Mouse (Mus musculus) midbrain, embryonic 11.5 days (tissue): ENCODE measurements around the gene Olfr126. TPM values are rescaled to one million over a fixed set of nuclear protein-coding genes. Genes with fewer than 3 reads are reported as not detected.

Experiments
- ATAC-seq: fragments of 200-750 bp; cut with Nextera tagmentation; 2 replicates; pipeline ENCODE4 v1.8.0; 2017; ENCODE audit warnings: moderate TSS enrichment, moderate library complexity; ENCODE audit not compliant: low FRiP score
- DNase-seq: peaks from one replicate; pipeline ENCODE4 v3.0.0; 2015; ENCODE audit warnings: low spot score; ENCODE audit errors: missing footprints
- H3K27ac ChIP-seq: fragments of 300-500 bp; sonication (generic); 2 replicates; pipeline ENCODE4 v1.5.1; 2014; ENCODE audit warnings: low read depth, low read length
- H3K27me3 ChIP-seq: fragments of 300-500 bp; sonication (generic); 2 replicates; pipeline ENCODE4 v1.6.1; 2014; ENCODE audit warnings: mild to moderate bottlenecking, low read length, moderate library complexity, mixed read lengths; ENCODE audit not compliant: control insufficient read depth, insufficient read depth
- H3K36me3 ChIP-seq: fragments of 300-500 bp; sonication (generic); 2 replicates; pipeline ENCODE4 v1.6.1; 2014; ENCODE audit warnings: mild to moderate bottlenecking, low read length, moderate library complexity, mixed read lengths; ENCODE audit not compliant: control insufficient read depth, insufficient read depth
- H3K4me1 ChIP-seq: fragments of 300-500 bp; sonication (generic); 2 replicates; pipeline ENCODE4 v1.6.1; 2014; ENCODE audit warnings: low read length; ENCODE audit not compliant: control insufficient read depth, insufficient read depth
- H3K4me2 ChIP-seq: fragments of 300-500 bp; sonication (generic); 2 replicates; pipeline ENCODE4 v1.6.1; 2014; ENCODE audit warnings: mild to moderate bottlenecking, moderate library complexity
- H3K4me3 ChIP-seq: fragments of 300-500 bp; sonication (generic); 2 replicates; pipeline ENCODE4 v1.5.1; 2014; ENCODE audit warnings: low read depth, low read length
- H3K9ac ChIP-seq: fragments of 300-500 bp; sonication (generic); 2 replicates; pipeline ENCODE4 v1.6.1; 2014; ENCODE audit warnings: low read length
- H3K9me3 ChIP-seq: fragments of 300-500 bp; sonication (generic); 2 replicates; pipeline ENCODE4 v1.6.1; 2016; ENCODE audit warnings: low read length; ENCODE audit not compliant: control insufficient read depth
- WGBS: fragments of 180-500 bp; shearing (Covaris S2); extraction: QIAGEN DNeasy Blood & Tissue Kit; methylation state at CpG from one replicate; pipeline ENCODE4 v1.1.7; 2014; 5-methylcytosine and 5-hydroxymethylcytosine counted together
- polyA plus RNA-seq: library from polyadenylated mRNA; unstranded; fragments of >200 nt; fragmentation: Nextera tagmentation; extraction: Ambion mirVana; gene quantifications from 2 replicates; pipeline ENCODE4 v1.2.1, GENCODE M21; 2014

Gene Olfr126
- not detected in 2 replicates for polyA plus RNA-seq

GRCm38 (mm10) chr17:37847183-37847582 is at the start of gene Olfr126:
Olfr126 (plus strand) TSS chr17:37847483.
- H3K9ac ChIP-seq, result no peak within 1 kb of the TSS
- no peaks in the 10 kb centered on the region for H3K4me1 ChIP-seq
- no peaks in the 10 kb centered on the region for H3K36me3 ChIP-seq
- no peak for DNase-seq
- no peaks in the 10 kb centered on the region for H3K27me3 ChIP-seq
- no peak for ATAC-seq
- no peak within 1 kb of the TSS for H3K27ac ChIP-seq
- no peaks in the 10 kb centered on the region for H3K9me3 ChIP-seq
- H3K4me3 ChIP-seq, result no peak within 1 kb of the TSS
- no peak within 1 kb of the TSS for H3K4me2 ChIP-seq

GRCm38 (mm10) chr17:37799588-37799987 is 47.7 kb upstream of the Olfr126 start, which contains the start of gene Olfr124:
Olfr124 (plus strand) TSS chr17:37799888.
- no peak within 1 kb of the TSS for H3K27ac ChIP-seq
- no peaks in the 10 kb centered on the region for H3K27me3 ChIP-seq
- DNase-seq (no peak), ATAC-seq (no peak)
- WGBS, result 83% methylated on average over 3 of the region's 3 CpGs
- no peak within 1 kb of the TSS for H3K9ac ChIP-seq
- H3K4me2 ChIP-seq, result no peak within 1 kb of the TSS
- no peaks in the 10 kb centered on the region for H3K9me3 ChIP-seq
- no peaks in the 10 kb centered on the region for H3K4me1 ChIP-seq
- no peaks in the 10 kb centered on the region for H3K36me3 ChIP-seq
- no peak within 1 kb of the TSS for H3K4me3 ChIP-seq

- no peak for ATAC-seq
- DNase-seq, result no peak
- Histone ChIP-seq H3K9me3 (no peaks in the 10 kb centered on the region), H3K4me1 (no peaks in the 10 kb centered on the region), H3K27ac (no peak within 1 kb of the TSS), H3K4me2 (no peak within 1 kb of the TSS), H3K36me3 (no peaks in the 10 kb centered on the region), H3K27me3 (no peaks in the 10 kb centered on the region), H3K9ac (no peak within 1 kb of the TSS), H3K4me3 (no peak within 1 kb of the TSS)
Observed at GRCm38 (mm10) chr17:37832649-37833048, 14.6 kb upstream of the Olfr126 start, which contains the start of gene Olfr125. Olfr125 (plus strand) TSS chr17:37832949.

- WGBS, result 81% methylated on average over 2 of the region's 2 CpGs
- Histone ChIP-seq H3K9ac (no peak overlapping the region), H3K4me1 (no peaks in the 10 kb centered on the region), H3K4me3 (no peak overlapping the region), H3K27me3 (no peaks in the 10 kb centered on the region), H3K36me3 (no peaks in the 10 kb centered on the region), H3K9me3 (no peaks in the 10 kb centered on the region), H3K27ac (no peak overlapping the region), H3K4me2 (no peak overlapping the region)
- DNase-seq (no peak), ATAC-seq (no peak)
Observed at GRCm38 (mm10) chr17:37863901-37864300, 16.6 kb downstream of the Olfr126 start.

GRCm38 (mm10) chr17:37869676-37870205 is 22.5 kb downstream of the Olfr126 start:
- Histone ChIP-seq H3K4me2 (no peak overlapping the region), H3K27me3 (no peaks in the 10 kb centered on the region), H3K9me3 (no peaks in the 10 kb centered on the region), H3K27ac (no peak overlapping the region), H3K4me1 (no peaks in the 10 kb centered on the region), H3K4me3 (no peak overlapping the region), H3K9ac (no peak overlapping the region), H3K36me3 (no peaks in the 10 kb centered on the region)
- DNase-seq, result no peak
- 31% methylated on average over 8 of the region's 8 CpGs for WGBS
- no peak for ATAC-seq

GRCm38 (mm10) chr17:37873830-37874229 is 26.5 kb downstream of the Olfr126 start:
- no peaks in the 10 kb centered on the region for H3K36me3 ChIP-seq
- H3K4me2 ChIP-seq, result no peak overlapping the region
- H3K4me3 ChIP-seq, result no peak overlapping the region
- no peaks in the 10 kb centered on the region for H3K4me1 ChIP-seq
- WGBS, result 86% methylated on average over 3 of the region's 3 CpGs
- ATAC-seq, result no peak
- no peaks in the 10 kb centered on the region for H3K9me3 ChIP-seq
- H3K9ac ChIP-seq, result no peak overlapping the region
- no peaks in the 10 kb centered on the region for H3K27me3 ChIP-seq
- H3K27ac ChIP-seq, result no peak overlapping the region
- DNase-seq, result no peak

GRCm38 (mm10) chr17:37900137-37900536 is 52.9 kb downstream of the Olfr126 start, which contains the start of gene Olfr127:
Olfr127 (plus strand) TSS chr17:37900437.
- no peaks in the 10 kb centered on the region for H3K4me1 ChIP-seq

More at GRCm38 (mm10) chr17:37900137-37900536, 52.9 kb downstream of the Olfr126 start, which contains the start of gene Olfr127:
- WGBS, result 75% methylated on average over 1 of the region's 1 CpGs
- no peaks in the 10 kb centered on the region for H3K9me3 ChIP-seq
- no peak within 1 kb of the TSS for H3K27ac ChIP-seq
- no peak within 1 kb of the TSS for H3K4me2 ChIP-seq
- H3K4me3 ChIP-seq, result no peak within 1 kb of the TSS
- H3K36me3 ChIP-seq, result no peaks in the 10 kb centered on the region
- no peak for DNase-seq
- no peak for ATAC-seq
- no peaks in the 10 kb centered on the region for H3K27me3 ChIP-seq
- H3K9ac ChIP-seq, result no peak within 1 kb of the TSS

Other genes with a start within 250 kb of the Olfr126 start
- gene Olfr115, start 220.4 kb upstream of the Olfr126 start, polyA plus RNA-seq, result not detected in 2 replicates
- gene Olfr116, start 220.3 kb upstream of the Olfr126 start, polyA plus RNA-seq, result not detected in 2 replicates
- gene Olfr117, start 183.7 kb upstream of the Olfr126 start, polyA plus RNA-seq, result not detected in 2 replicates
- gene Olfr118, start 180.5 kb upstream of the Olfr126 start, polyA plus RNA-seq, result not detected in 2 replicates
- gene Olfr119, start 150.9 kb upstream of the Olfr126 start, polyA plus RNA-seq, result not detected in 2 replicates
- gene Olfr120, start 125.7 kb upstream of the Olfr126 start, polyA plus RNA-seq, result not detected in 2 replicates
- gene Olfr121, start 98.6 kb upstream of the Olfr126 start, polyA plus RNA-seq, result not detected in 2 replicates
- gene Olfr122, start 78.9 kb upstream of the Olfr126 start, polyA plus RNA-seq, result not detected in 2 replicates
- not detected in 2 replicates for gene Olfr123, start 54.0 kb upstream of the Olfr126 start, polyA plus RNA-seq
- gene Olfr124, start 47.6 kb upstream of the Olfr126 start, polyA plus RNA-seq, result not detected in 2 replicates
- not detected in 2 replicates for gene Olfr125, start 14.5 kb upstream of the Olfr126 start, polyA plus RNA-seq
- gene Olfr127, start 53.0 kb downstream of the Olfr126 start, polyA plus RNA-seq, result not detected in 2 replicates
- gene Olfr128, start 73.1 kb downstream of the Olfr126 start, polyA plus RNA-seq, result not detected in 2 replicates
- gene Olfr761, start 105.6 kb downstream of the Olfr126 start, polyA plus RNA-seq, result not detected in 2 replicates
- 0.03 TPM in 1 of 2 replicates, not detected in the other for gene Olfr129, start 212.6 kb downstream of the Olfr126 start, polyA plus RNA-seq
- gene Olfr130, start 216.4 kb downstream of the Olfr126 start, polyA plus RNA-seq, result not detected in 2 replicates
- gene Olfr131, start 241.2 kb downstream of the Olfr126 start, polyA plus RNA-seq, result not detected in 2 replicates